Mouse (Mus musculus): ENCODE results near the gene Aip.
A peak's percentile ranks its signal among the peaks of the same experiment; 100 is the strongest.
"Not testable (repeated sequence)": the region's sequence is repeated elsewhere in the genome, so short reads cannot be mapped to it uniquely, and the experiment has no call there.

The Aip gene

GRCm38 (mm10) chr19:4135963-4136345, 10.3 kb upstream of the Aip start:
- not testable (repeated sequence) for DNase-seq (ENCODE audit: low read depth in 2 of 2, low spot score in 2 of 2)

GRCm38 (mm10) chr19:4135229-4135962, 9.7 kb upstream of the Aip start:
- DNase-seq (ENCODE audit: low read depth in 2 of 2, low spot score in 2 of 2), result not testable (repeated sequence)

- DNase-seq (ENCODE audit: low read depth in 2 of 2, low spot score in 2 of 2), result no peak
These were observed 8.7 kb upstream of the Aip start for GRCm38 (mm10) chr19:4134354-4134753.

- DNase-seq (ENCODE audit: low read depth in 2 of 2, low spot score in 2 of 2), result no peak
These were observed 6.1 kb upstream of the Aip start for GRCm38 (mm10) chr19:4131768-4132167.

- no peak for DNase-seq (ENCODE audit: low read depth in 2 of 2, low spot score in 2 of 2)
These were observed 5.4 kb upstream of the Aip start for GRCm38 (mm10) chr19:4131075-4131474.

- DNase-seq (ENCODE audit: low read depth in 2 of 2, low spot score in 2 of 2), result no peak
These were observed 4.4 kb upstream of the Aip start for GRCm38 (mm10) chr19:4130106-4130505.

GRCm38 (mm10) chr19:4129462-4129861, 3.8 kb upstream of the Aip start:
- no peak for DNase-seq (ENCODE audit: low read depth in 2 of 2, low spot score in 2 of 2)

GRCm38 (mm10) chr19:4126759-4127495, 1.3 kb upstream of the Aip start:
- DNase-seq (ENCODE audit: low read depth in 2 of 2, low spot score in 2 of 2), result no peak

GRCm38 (mm10) chr19:4125268-4125667, 390 bp downstream of the Aip start:
- not testable (repeated sequence) for DNase-seq (ENCODE audit: low read depth in 2 of 2, low spot score in 2 of 2)

GRCm38 (mm10) chr19:4124432-4124831, 1.2 kb downstream of the Aip start:
- DNase-seq (ENCODE audit: low read depth in 2 of 2, low spot score in 2 of 2), result no peak

- no peak for DNase-seq (ENCODE audit: low read depth in 2 of 2, low spot score in 2 of 2)
These were observed 3.0 kb downstream of the Aip start for GRCm38 (mm10) chr19:4122411-4123370.

- DNase-seq (ENCODE audit: low read depth in 2 of 2, low spot score in 2 of 2), result not testable (repeated sequence)
These were observed 3.8 kb downstream of the Aip start for GRCm38 (mm10) chr19:4121896-4122295.

- peak; percentile 96 to 99 for DNase-seq (ENCODE audit: low read depth in 2 of 2, low spot score in 2 of 2)
These were observed 4.4 kb downstream of the Aip start for GRCm38 (mm10) chr19:4121097-4121805.

- DNase-seq (ENCODE audit: low read depth in 2 of 2, low spot score in 2 of 2), result no peak
These were observed 5.2 kb downstream of the Aip start for GRCm38 (mm10) chr19:4120496-4120895.

- DNase-seq (ENCODE audit: low read depth in 2 of 2, low spot score in 2 of 2), result peak; percentile 68 to 72
These were observed 5.8 kb downstream of the Aip start for GRCm38 (mm10) chr19:4119716-4120487.

- no peak for DNase-seq (ENCODE audit: low read depth in 2 of 2, low spot score in 2 of 2)
These were observed 7.3 kb downstream of the Aip start for GRCm38 (mm10) chr19:4118350-4118749.

GRCm38 (mm10) chr19:4117006-4117405, 8.7 kb downstream of the Aip start:
- no peak for DNase-seq (ENCODE audit: low read depth in 2 of 2, low spot score in 2 of 2)

GRCm38 (mm10) chr19:4115816-4116215, 9.8 kb downstream of the Aip start:
- no peak for DNase-seq (ENCODE audit: low read depth in 2 of 2, low spot score in 2 of 2)

- no peak for DNase-seq (ENCODE audit: low read depth in 2 of 2, low spot score in 2 of 2)
These were observed 10.5 kb downstream of the Aip start for GRCm38 (mm10) chr19:4115144-4115543.

- DNase-seq (ENCODE audit: low read depth in 2 of 2, low spot score in 2 of 2), result no peak
These were observed 11.1 kb downstream of the Aip start for GRCm38 (mm10) chr19:4114551-4114950.
